Mouse (Mus musculus) mesoderm, embryonic 11.5 days (tissue): ENCODE measurements around the gene Draxin.
"Not testable (repeated sequence)": the region's sequence is repeated elsewhere in the genome, so short reads cannot be mapped to it uniquely, and the experiment has no call there.

ENCODE experiments used
- DNase-seq: peaks from one replicate; pipeline ENCODE4 v3.0.0-alpha.2; 2012; ENCODE audit warnings: low read depth, low spot score

Draxin gene

GRCm38 (mm10) chr4:148152547-148152946, 22.0 kb upstream of the Draxin start:
- no peak for DNase-seq

- DNase-seq: peak; percentile 92
Measured at GRCm38 (mm10) chr4:148151267-148152168, 21.0 kb upstream of the Draxin start, which contains the start of gene Fbxo6. TSS of gene Fbxo6 (minus strand) at chr4:148152140.

GRCm38 (mm10) chr4:148150953-148151266, 20.4 kb upstream of the Draxin start:
- DNase-seq: no peak

- DNase-seq: no peak
Measured at GRCm38 (mm10) chr4:148150242-148150641, 19.7 kb upstream of the Draxin start.

GRCm38 (mm10) chr4:148149540-148149939, 19.0 kb upstream of the Draxin start:
- DNase-seq: no peak

GRCm38 (mm10) chr4:148147714-148148113, 17.2 kb upstream of the Draxin start:
- DNase-seq: no peak

GRCm38 (mm10) chr4:148143721-148144120, 13.2 kb upstream of the Draxin start:
- DNase-seq: no peak

- DNase-seq: peak; percentile 95
Measured at GRCm38 (mm10) chr4:148140098-148141011, 9.9 kb upstream of the Draxin start.

GRCm38 (mm10) chr4:148139767-148140097, 9.2 kb upstream of the Draxin start:
- no peak for DNase-seq

GRCm38 (mm10) chr4:148137503-148137902, 7.0 kb upstream of the Draxin start:
- DNase-seq: no peak

GRCm38 (mm10) chr4:148134988-148135387, 4.5 kb upstream of the Draxin start:
- no peak for DNase-seq

GRCm38 (mm10) chr4:148131497-148132081, 1.1 kb upstream of the Draxin start:
- peak; percentile 93 for DNase-seq

- DNase-seq: no peak
Measured at GRCm38 (mm10) chr4:148130133-148130532, 365 bp downstream of the Draxin start, which contains the start of gene Mad2l2. TSS of gene Mad2l2 (plus strand) at chr4:148130384.

- no peak for DNase-seq
Measured at GRCm38 (mm10) chr4:148128672-148129071, 1.8 kb downstream of the Draxin start.

- no peak for DNase-seq
Measured at GRCm38 (mm10) chr4:148128241-148128640, 2.3 kb downstream of the Draxin start.

- no peak for DNase-seq
Measured at GRCm38 (mm10) chr4:148122694-148123066, 7.8 kb downstream of the Draxin start.

- DNase-seq: peak; percentile 67
Measured at GRCm38 (mm10) chr4:148121982-148122693, 8.4 kb downstream of the Draxin start.

GRCm38 (mm10) chr4:148121362-148121761, 9.1 kb downstream of the Draxin start:
- no peak for DNase-seq

GRCm38 (mm10) chr4:148120555-148120954, 9.9 kb downstream of the Draxin start:
- no peak for DNase-seq

- not testable (repeated sequence) for DNase-seq
Measured at GRCm38 (mm10) chr4:148119578-148119977, 10.9 kb downstream of the Draxin start.

- no peak for DNase-seq
Measured at GRCm38 (mm10) chr4:148117392-148117791, 13.1 kb downstream of the Draxin start.
